Mouse (Mus musculus): ENCODE results near the gene Mllt6. TPM values are rescaled to one million over a fixed set of nuclear protein-coding genes. Genes with fewer than 3 reads are reported as not detected.

Gene Mllt6
- total and polyA plus RNA-seq, 3 experiments = 24.3 to 55.6 (median 43.0) TPM

DNA sequence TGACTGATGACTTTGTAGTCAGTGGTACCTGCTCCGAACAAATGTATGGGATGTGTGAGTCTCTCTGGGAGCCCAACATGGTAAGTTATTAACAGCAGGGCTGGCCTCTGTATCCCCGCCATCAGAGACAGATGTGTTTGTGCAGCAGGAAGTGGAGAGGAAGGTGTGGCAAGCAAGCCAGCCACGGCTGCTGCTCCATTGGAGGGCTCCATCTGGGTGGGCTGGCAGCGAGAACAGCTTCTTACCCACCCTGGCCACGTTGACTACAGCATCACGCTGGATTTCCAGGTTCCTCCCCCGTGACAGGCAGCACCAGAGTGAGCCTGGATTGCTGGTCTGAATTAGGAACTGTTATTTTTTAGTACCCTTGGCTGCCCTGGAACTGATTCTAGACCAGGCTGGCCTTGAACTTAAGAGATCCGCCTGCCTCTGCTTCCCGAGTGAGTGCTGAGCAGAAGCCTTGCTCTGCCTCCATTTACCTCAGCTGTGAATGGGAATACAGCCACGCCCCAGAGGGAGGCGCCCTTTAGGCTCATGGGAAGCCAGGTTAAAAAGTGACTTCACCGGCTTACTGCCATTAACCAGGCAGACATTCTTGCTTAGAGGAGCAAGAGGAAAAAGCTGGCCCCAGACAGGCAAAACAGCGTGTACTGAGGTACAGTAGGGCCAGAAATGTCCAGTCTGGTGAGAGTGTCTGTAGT is 48.1 kb downstream of the Mllt6 start:
- dilution Hi-C loops (cut with MboI; ENCODE audit: extremely low pct_ligation_motif_present, extremely low pct_unique_long_range_greater_than_20kb, low sequenced_read_pairs) = no loop called here

DNA sequence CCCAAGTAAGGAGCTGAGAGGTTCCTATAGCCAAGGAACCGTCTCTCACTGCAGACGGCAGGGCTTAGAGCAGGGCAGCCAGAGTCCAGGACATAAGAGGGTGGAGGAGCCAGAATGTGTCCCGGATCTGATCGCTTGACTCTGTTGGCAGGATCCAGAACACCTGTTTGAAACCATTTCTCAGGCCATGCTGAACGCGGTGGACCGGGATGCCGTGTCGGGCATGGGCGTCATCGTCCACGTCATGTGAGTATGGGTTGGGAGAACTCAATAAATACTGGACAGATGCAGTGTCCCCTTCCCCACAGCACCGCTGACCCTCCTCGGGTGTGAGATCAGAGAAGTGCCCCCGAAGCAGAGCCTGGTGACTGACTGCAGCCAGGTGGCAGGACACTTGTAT is 49.1 kb downstream of the Mllt6 start:
- Histone ChIP-seq H3K9me3 (replicated peaks; ENCODE audit: low read length) (peaks cover 4% of the 10 kb centered on the region), H3K4me3 (replicated peaks in 1 of 3; ENCODE audit: low read depth in 2 of 3, low read length in 2 of 3, poor library complexity in 1 of 3) (no peak overlapping the region), H3K9ac (ENCODE audit: insufficient read depth, low read depth) (no peak overlapping the region), H3K79me2 (replicated peaks; ENCODE audit: control insufficient read depth, extremely low read depth, insufficient read depth, poor library complexity, severe bottlenecking) (0 out of 2 replicates have a peak, but pooled peaks cover 2% of the 10 kb centered on the region), H3K27ac (ENCODE audit: insufficient read depth, low read depth) (no peak overlapping the region), H3K4me2 (ENCODE audit: insufficient read depth, low read depth, poor library complexity, severe bottlenecking) (no peak overlapping the region), H3K4me1 (ENCODE audit: control insufficient read depth in 1 of 2, insufficient read depth in 2 of 2) (peaks cover 9 to 21% of the 10 kb centered on the region in 2 experiments), H3K36me3 (replicated peaks in 1 of 2; ENCODE audit: control insufficient read depth in 1 of 2, insufficient read depth in 1 of 2, low read length in 1 of 2) (peaks cover 51 to 81% of the 10 kb centered on the region in 2 experiments), H3K27me3 (replicated peaks) (no peaks in the 10 kb centered on the region)
- dilution Hi-C loops (cut with MboI; ENCODE audit: extremely low pct_ligation_motif_present, extremely low pct_unique_long_range_greater_than_20kb, low sequenced_read_pairs) = no loop called here
- in situ Hi-C loops (cut with MboI; ENCODE audit: low pct_ligation_motif_present, low pct_unique_long_range_greater_than_20kb, low sequenced_read_pairs) = no loop called here
- no peak for TF ChIP-seq SMC3 (IDR thresholded peaks at IDR 0.05; ENCODE audit: low read depth, low read length)
- TF ChIP-seq TCF12 (IDR thresholded peaks at IDR 0.05; ENCODE audit: low read depth, low read length) = no peak
- TF ChIP-seq MAZ (IDR thresholded peaks at IDR 0.05; ENCODE audit: low read depth, low read length) = no peak
- no peak for TF ChIP-seq JUN (IDR thresholded peaks at IDR 0.05; ENCODE audit: insufficient read depth, low read depth, low read length)
- no peak for TF ChIP-seq JUND (conservative IDR thresholded peaks at IDR 0.05; ENCODE audit: low read depth, low read length)
- TF ChIP-seq UBTF (IDR thresholded peaks at IDR 0.05; ENCODE audit: low read depth, low read length) = no peak
- no peak for TF ChIP-seq IRF4 (IDR thresholded peaks at IDR 0.05; ENCODE audit: low read depth, low read length)
- no peak for DNase-seq (ENCODE audit: extremely low read depth)

More for the DNA sequence above, 48.1 kb downstream of the Mllt6 start:
- Histone ChIP-seq H3K79me2 (replicated peaks; ENCODE audit: control insufficient read depth, extremely low read depth, insufficient read depth, poor library complexity, severe bottlenecking) (peaks cover 2% of the 10 kb centered on the region; the same call in 1 of the 2 replicates), H3K4me2 (ENCODE audit: insufficient read depth, low read depth, poor library complexity, severe bottlenecking) (no peak overlapping the region), H3K4me3 (replicated peaks in 1 of 3; ENCODE audit: low read depth in 2 of 3, low read length in 2 of 3, poor library complexity in 1 of 3) (no peak overlapping the region), H3K9me3 (replicated peaks; ENCODE audit: low read length) (peaks cover 4% of the 10 kb centered on the region), H3K4me1 (ENCODE audit: control insufficient read depth in 1 of 2, insufficient read depth in 2 of 2) (peaks cover 5 to 15% of the 10 kb centered on the region in 2 experiments), H3K27me3 (replicated peaks) (no peaks in the 10 kb centered on the region), H3K9ac (ENCODE audit: insufficient read depth, low read depth) (no peak overlapping the region), H3K27ac (ENCODE audit: insufficient read depth, low read depth) (peak overlapping the region; percentile 0; the same call in 1 of the 2 replicates), H3K36me3 (replicated peaks in 1 of 2; ENCODE audit: control insufficient read depth in 1 of 2, insufficient read depth in 1 of 2, low read length in 1 of 2) (peaks cover 60 to 82% of the 10 kb centered on the region in 2 experiments)
- in situ Hi-C loops (cut with MboI; ENCODE audit: low pct_ligation_motif_present, low pct_unique_long_range_greater_than_20kb, low sequenced_read_pairs) = no loop called here
- TF ChIP-seq JUND (conservative IDR thresholded peaks at IDR 0.05; ENCODE audit: low read depth, low read length) (no peak), EP300 (IDR thresholded peaks at IDR 0.05; ENCODE audit: low read length) (no peak), CHD2 (IDR thresholded peaks at IDR 0.05; ENCODE audit: low read length) (no peak), SMC3 (IDR thresholded peaks at IDR 0.05; ENCODE audit: low read depth, low read length) (no peak), SIN3A (IDR thresholded peaks at IDR 0.05; ENCODE audit: low read length) (no peak), BHLHE40 (IDR thresholded peaks at IDR 0.05; ENCODE audit: low read depth, low read length) (no peak), ZMIZ1 (IDR thresholded peaks at IDR 0.05; ENCODE audit: low read depth, low read length) (no peak), CHD1 (IDR thresholded peaks at IDR 0.05; ENCODE audit: low read depth, low read length) (no peak), RCOR1 (conservative IDR thresholded peaks at IDR 0.05; ENCODE audit: low read depth, low read length) (no peak), TBP (conservative IDR thresholded peaks at IDR 0.05; ENCODE audit: low read depth, low read length) (no peak), TCF12 (IDR thresholded peaks at IDR 0.05; ENCODE audit: low read depth, low read length) (no peak)
- no peak for DNase-seq (ENCODE audit: extremely low read depth)
